Mouse (Mus musculus) stomach, embryonic 15.5 days (tissue): ENCODE results near the gene Nsun2. TPM values are rescaled to one million over a fixed set of nuclear protein-coding genes. Genes with fewer than 3 reads are reported as not detected.
A peak's percentile ranks its signal among the peaks of the same experiment; 100 is the strongest.
"Not testable (repeated sequence)": the region's sequence is repeated elsewhere in the genome, so short reads cannot be mapped to it uniquely, and the experiment has no call there.

Experiments
- ATAC-seq: fragments of 200-750 bp; cut with Nextera tagmentation; 2 replicates; pipeline ENCODE4 v1.8.0; 2017; ENCODE audit warnings: low read depth, moderate number of reproducible peaks, moderate TSS enrichment; ENCODE audit not compliant: insufficient read depth, low FRiP score
- H3K27ac ChIP-seq: fragments of 300-500 bp; sonication (generic); 2 replicates; pipeline ENCODE4 v1.5.1; 2015; ENCODE audit warnings: mild to moderate bottlenecking, inconsistent platforms
- H3K27me3 ChIP-seq: fragments of 300-500 bp; sonication (generic); replicated peaks from 2 replicates; pipeline ENCODE4 v1.6.1; 2015; ENCODE audit warnings: inconsistent platforms
- H3K36me3 ChIP-seq: fragments of 300-500 bp; sonication (generic); 2 replicates; pipeline ENCODE4 v1.6.1; 2015; ENCODE audit warnings: inconsistent platforms
- H3K4me1 ChIP-seq: fragments of 300-500 bp; sonication (generic); 2 replicates; pipeline ENCODE4 v1.6.1; 2015; ENCODE audit warnings: inconsistent platforms
- H3K4me2 ChIP-seq: fragments of 300-500 bp; sonication (generic); 2 replicates; pipeline ENCODE4 v1.6.1; 2015; ENCODE audit warnings: mild to moderate bottlenecking, inconsistent platforms
- H3K4me3 ChIP-seq: fragments of 300-500 bp; sonication (generic); replicated peaks from 2 replicates; pipeline ENCODE4 v1.5.1; 2015; ENCODE audit warnings: inconsistent platforms
- H3K9ac ChIP-seq: fragments of 300-500 bp; sonication (generic); 2 replicates; pipeline ENCODE4 v1.6.1; 2015; ENCODE audit warnings: inconsistent platforms
- H3K9me3 ChIP-seq: fragments of 300-500 bp; sonication (generic); 2 replicates; pipeline ENCODE4 v1.6.1; 2016; ENCODE audit warnings: inconsistent platforms
- WGBS: fragments of 180-500 bp; shearing (Covaris S2); methylation state at CpG from one replicate; pipeline ENCODE4 v1.1.7; 2015; 5-methylcytosine and 5-hydroxymethylcytosine counted together
- polyA plus RNA-seq: library from polyadenylated mRNA; unstranded; fragments of >200 nt; fragmentation: Nextera tagmentation; extraction: Ambion mirVana; gene quantifications from 2 replicates; pipeline ENCODE4 v1.2.1, GENCODE M21; 2015

Nsun2 gene
- polyA plus RNA-seq, 1 experiment from 2014 or later = 117 TPM

DNA sequence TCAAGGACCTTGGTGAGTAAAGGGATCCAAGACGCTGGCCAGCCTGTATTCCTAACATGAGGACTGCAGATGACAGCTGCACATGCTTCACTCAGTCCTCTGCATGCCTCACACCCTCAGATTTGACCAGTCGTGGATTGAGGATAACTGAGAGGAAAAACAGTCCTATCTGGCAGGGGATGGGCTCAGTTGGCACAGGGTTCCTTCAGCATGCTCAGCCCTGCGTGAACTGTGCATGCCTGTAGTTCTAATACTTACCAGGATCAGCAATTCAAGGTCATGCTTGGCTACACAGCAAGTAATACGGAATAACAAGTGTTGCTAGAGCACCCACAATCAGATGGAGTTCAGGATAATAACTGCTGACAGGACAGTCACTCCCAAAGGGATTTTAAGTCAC lies 98.1 kb downstream of the Nsun2 start:
- H3K27me3 ChIP-seq = no peaks in the 10 kb centered on the region
- WGBS = 87% methylated on average over 4 of the region's 4 CpGs
- H3K4me1 ChIP-seq = no peaks in the 10 kb centered on the region
- peaks cover 66% of the 10 kb centered on the region for H3K36me3 ChIP-seq
- no peak for ATAC-seq
- no peak overlapping the region for H3K4me2 ChIP-seq
- no peak overlapping the region for H3K4me3 ChIP-seq
- H3K27ac ChIP-seq = no peak overlapping the region
- no peaks in the 10 kb centered on the region for H3K9me3 ChIP-seq
- H3K9ac ChIP-seq = no peak overlapping the region

DNA sequence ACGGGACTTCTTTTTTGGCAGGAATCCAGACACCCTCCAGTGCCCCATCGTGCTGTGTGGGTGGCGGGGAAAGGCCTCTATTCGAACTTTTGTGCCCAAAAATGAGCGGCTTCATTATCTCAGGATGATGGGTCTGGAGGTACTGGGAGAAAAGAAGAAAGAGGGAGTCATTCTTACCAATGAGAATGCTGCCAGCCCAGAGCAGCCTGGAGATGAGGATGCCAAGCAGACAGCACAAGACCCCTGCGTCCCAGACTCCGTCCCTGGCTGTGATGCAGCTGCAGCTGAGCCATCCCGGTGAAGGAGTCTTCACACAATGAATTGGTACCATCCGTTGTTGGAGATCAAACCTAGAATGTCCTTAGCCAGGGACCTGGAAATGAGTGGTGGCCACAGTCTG lies 100.0 kb downstream of the Nsun2 start:
- Histone ChIP-seq H3K27ac (no peak overlapping the region), H3K36me3 (peaks cover 58% of the 10 kb centered on the region), H3K9me3 (no peaks in the 10 kb centered on the region), H3K27me3 (no peaks in the 10 kb centered on the region), H3K4me3 (no peak overlapping the region), H3K4me2 (no peak overlapping the region), H3K9ac (no peak overlapping the region), H3K4me1 (no peaks in the 10 kb centered on the region)
- 91% methylated on average over 9 of the region's 9 CpGs for WGBS
- ATAC-seq = no peak

DNA sequence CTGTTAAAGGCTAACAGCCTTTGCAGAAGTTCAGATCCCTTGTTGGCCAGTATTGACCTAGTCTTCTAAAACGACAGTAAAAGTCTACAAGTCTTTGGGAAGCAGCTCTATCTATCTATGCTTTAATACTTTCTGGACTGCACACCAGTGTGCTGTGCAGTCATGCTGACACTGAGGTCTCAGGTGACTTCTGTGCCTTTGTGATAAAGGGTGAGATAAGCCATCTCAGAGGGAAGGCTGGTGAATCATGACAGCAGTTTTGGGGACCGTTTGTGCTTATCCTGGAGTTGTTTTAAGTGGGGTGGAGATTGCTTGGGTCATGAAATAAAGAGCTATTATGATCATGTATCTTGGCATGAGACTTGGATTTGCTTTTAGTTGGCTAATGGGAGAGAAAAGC lies 100.4 kb downstream of the Nsun2 start:
- WGBS = 77% methylated on average over 2 of the region's 2 CpGs
- no peaks in the 10 kb centered on the region for H3K9me3 ChIP-seq
- H3K36me3 ChIP-seq = peaks cover 58% of the 10 kb centered on the region
- no peaks in the 10 kb centered on the region for H3K4me1 ChIP-seq
- no peaks in the 10 kb centered on the region for H3K27me3 ChIP-seq
- no peak overlapping the region for H3K27ac ChIP-seq
- no peak overlapping the region for H3K4me3 ChIP-seq
- H3K9ac ChIP-seq = no peak overlapping the region
- no peak overlapping the region for H3K4me2 ChIP-seq
- no peak for ATAC-seq

DNA sequence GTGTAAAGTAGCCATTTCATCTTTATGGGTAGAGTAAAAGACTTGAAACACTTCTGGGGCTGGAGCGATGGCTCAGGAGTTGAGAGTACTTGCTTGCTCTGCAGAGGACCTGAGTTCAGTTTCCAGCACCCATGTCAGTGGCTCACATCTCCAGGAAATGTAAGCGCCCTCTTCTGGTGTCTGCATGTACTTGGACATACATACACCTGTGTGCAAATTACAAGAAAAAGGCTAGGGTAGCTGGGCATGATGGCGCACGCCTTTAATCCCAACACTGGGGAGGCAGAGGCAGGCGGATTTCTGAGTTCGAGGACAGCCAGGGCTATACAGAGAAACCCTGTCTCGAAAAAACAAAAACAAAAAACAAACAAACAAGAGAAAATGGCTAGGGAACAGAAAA lies 102.3 kb downstream of the Nsun2 start:
- not testable (repeated sequence) for H3K4me1 ChIP-seq, H3K9me3 ChIP-seq, H3K4me2 ChIP-seq, ATAC-seq, H3K4me3 ChIP-seq, H3K27me3 ChIP-seq, H3K9ac ChIP-seq, H3K27ac ChIP-seq
- WGBS = 97% methylated on average over 7 of the region's 7 CpGs
- peaks cover 51% of the 10 kb centered on the region for H3K36me3 ChIP-seq

DNA sequence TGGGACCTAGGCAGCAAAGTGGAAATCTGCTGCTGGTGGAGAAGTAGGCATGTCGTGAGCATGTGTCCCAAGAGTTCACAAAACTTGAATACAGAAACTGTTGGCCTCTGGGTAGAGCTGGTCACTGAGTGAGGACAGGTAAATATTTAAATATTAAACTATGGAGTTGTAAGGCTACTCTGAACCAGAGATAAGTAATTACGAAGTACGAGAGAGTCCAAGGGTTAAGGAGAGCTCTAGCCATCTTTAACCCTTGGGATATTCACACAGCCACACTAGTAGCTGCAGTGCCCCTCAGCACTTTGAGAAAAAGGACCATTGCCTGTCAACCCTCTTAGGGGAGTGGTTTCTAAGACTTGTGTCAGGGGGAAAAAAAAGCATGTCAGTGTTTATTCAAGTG lies 102.8 kb downstream of the Nsun2 start:
- H3K9ac ChIP-seq = no peak overlapping the region
- no peak overlapping the region for H3K4me3 ChIP-seq
- H3K27me3 ChIP-seq = no peaks in the 10 kb centered on the region
- H3K9me3 ChIP-seq = no peaks in the 10 kb centered on the region
- H3K27ac ChIP-seq = no peak overlapping the region
- ATAC-seq = 0 out of 2 replicates have a peak, but pooled peaks have one; percentile 25
- H3K4me1 ChIP-seq = no peaks in the 10 kb centered on the region
- 64% methylated on average over 3 of the region's 3 CpGs for WGBS
- H3K36me3 ChIP-seq = peaks cover 47% of the 10 kb centered on the region
- no peak overlapping the region for H3K4me2 ChIP-seq

DNA sequence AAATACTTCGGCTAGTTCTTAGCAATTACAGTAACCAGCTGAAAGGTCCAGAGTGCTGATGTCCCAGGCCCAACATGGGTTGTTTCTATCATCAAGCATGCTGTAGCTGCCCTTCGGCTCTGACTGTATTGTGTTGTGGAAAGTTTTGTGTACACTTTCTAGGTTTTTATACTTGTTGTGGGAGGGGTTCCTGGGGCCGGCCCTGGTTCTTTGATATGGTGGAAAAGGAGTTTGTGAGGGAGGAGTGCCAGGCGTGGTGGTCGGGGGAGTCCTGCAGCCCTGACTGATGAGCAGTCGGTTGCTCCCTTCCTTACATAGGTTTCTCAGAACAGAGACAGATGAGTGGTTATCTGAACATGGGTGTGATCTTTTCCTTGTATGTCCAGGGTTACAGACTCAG lies 103.3 kb downstream of the Nsun2 start:
- Histone ChIP-seq H3K27ac (no peak overlapping the region), H3K9me3 (no peaks in the 10 kb centered on the region), H3K36me3 (peaks cover 43% of the 10 kb centered on the region), H3K27me3 (no peaks in the 10 kb centered on the region), H3K4me1 (no peaks in the 10 kb centered on the region), H3K4me3 (no peak overlapping the region), H3K9ac (no peak overlapping the region), H3K4me2 (no peak overlapping the region)
- 69% methylated on average over 6 of the region's 6 CpGs for WGBS
- ATAC-seq = no peak

DNA sequence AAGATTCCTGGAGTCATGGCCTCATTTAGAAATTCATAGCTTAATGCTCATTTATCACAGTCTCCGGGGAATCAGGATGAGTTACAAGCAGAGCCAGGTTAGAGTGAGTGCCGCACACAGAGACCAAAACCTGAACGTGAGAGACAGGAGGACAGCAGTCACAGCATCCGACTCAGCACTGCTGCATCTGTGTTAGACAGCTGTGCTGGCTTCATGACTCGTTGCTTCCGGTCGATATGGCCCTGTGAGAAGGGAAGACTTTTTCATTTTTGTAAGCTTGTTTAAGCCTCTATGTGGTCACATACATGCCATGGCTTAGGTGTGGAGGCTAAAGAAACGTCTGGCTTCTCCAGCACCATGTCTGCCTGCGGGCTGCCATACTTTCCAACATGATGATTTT lies 104.1 kb downstream of the Nsun2 start:
- H3K27ac ChIP-seq = no peak overlapping the region
- no peaks in the 10 kb centered on the region for H3K4me1 ChIP-seq
- H3K36me3 ChIP-seq = peaks cover 36% of the 10 kb centered on the region
- H3K9ac ChIP-seq = no peak overlapping the region
- H3K4me3 ChIP-seq = no peak overlapping the region
- H3K9me3 ChIP-seq = no peaks in the 10 kb centered on the region
- H3K4me2 ChIP-seq = no peak overlapping the region
- WGBS = 85% methylated on average over 9 of the region's 9 CpGs
- no peak for ATAC-seq
- H3K27me3 ChIP-seq = no peaks in the 10 kb centered on the region

DNA sequence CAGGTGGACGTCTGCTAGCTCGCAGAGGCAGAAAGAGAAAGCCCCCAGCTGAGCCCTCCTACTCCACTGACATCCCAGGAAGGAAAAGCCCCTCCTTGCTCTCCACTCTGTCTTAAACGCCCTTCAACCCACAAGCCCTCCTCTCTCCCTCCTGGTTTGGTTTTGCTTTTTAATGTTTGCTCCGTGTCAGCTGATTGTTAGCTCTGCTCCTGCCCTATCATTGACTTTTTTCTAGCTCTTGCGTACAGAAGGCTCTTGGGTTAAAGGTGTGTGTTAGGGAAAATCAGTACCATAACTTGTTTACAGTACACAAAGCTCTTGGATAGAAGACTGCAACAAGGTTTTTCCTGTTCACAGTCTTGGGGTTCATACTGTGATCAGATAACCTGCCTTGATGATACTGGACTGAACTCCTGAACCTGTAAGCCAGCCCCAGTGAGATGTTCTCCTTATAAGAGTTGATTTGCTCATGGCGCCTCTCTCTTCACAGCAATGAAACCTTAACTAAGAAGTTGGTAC lies 104.6 kb downstream of the Nsun2 start:
- no peak for ATAC-seq
- Histone ChIP-seq H3K27me3 (no peaks in the 10 kb centered on the region), H3K36me3 (peaks cover 33% of the 10 kb centered on the region), H3K9me3 (no peaks in the 10 kb centered on the region), H3K4me1 (no peaks in the 10 kb centered on the region), H3K4me2 (no peak overlapping the region), H3K27ac (no peak overlapping the region), H3K4me3 (no peak overlapping the region), H3K9ac (no peak overlapping the region)
- 65% methylated on average over 6 of the region's 6 CpGs for WGBS

DNA sequence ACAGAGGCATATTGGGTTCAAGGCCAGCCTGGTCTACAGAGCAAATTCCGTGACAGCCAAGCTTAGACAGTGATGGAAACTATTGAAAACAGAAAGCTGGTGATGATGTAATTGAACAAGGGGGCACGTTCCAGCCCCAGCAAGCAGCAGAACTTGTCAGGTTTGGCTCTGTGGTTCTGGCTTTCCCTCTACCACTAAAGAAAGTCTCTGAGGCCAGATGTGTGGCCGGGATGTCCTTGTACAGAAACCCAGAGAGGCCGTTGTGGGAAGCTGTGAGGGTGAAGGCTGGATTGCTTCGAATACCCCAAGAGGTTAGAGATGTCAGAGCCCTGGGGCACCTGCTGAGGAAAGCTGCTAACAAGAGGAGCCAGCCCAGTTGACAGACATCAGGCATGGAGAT lies 105.7 kb downstream of the Nsun2 start:
- Histone ChIP-seq H3K27ac (no peak overlapping the region), H3K4me1 (no peaks in the 10 kb centered on the region), H3K9ac (no peak overlapping the region), H3K4me2 (no peak overlapping the region), H3K36me3 (peaks cover 22% of the 10 kb centered on the region), H3K4me3 (no peak overlapping the region), H3K27me3 (no peaks in the 10 kb centered on the region), H3K9me3 (no peaks in the 10 kb centered on the region)
- 88% methylated on average over 5 of the region's 5 CpGs for WGBS
- no peak for ATAC-seq

DNA sequence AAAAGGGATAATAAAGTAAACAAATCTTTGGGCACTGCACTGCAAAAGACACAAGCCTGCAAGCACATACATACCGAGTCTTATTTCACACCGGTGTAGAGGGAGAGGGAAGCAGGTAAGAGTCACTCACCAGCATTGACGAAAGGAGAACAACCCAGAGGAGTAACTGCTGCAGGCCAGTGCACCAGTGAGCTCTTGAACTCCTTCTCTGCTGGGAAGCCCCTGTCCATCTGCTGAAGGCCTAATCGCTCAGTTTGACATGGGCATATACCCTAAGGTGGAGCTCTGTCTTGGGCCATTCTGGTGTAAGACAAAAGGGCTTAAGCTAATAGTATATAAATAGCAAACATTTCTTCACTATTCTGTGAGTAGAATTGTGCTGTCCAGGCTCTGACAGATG lies 106.6 kb downstream of the Nsun2 start:
- WGBS = 89% methylated on average over 4 of the region's 4 CpGs
- H3K36me3 ChIP-seq = peaks cover 13% of the 10 kb centered on the region

DNA sequence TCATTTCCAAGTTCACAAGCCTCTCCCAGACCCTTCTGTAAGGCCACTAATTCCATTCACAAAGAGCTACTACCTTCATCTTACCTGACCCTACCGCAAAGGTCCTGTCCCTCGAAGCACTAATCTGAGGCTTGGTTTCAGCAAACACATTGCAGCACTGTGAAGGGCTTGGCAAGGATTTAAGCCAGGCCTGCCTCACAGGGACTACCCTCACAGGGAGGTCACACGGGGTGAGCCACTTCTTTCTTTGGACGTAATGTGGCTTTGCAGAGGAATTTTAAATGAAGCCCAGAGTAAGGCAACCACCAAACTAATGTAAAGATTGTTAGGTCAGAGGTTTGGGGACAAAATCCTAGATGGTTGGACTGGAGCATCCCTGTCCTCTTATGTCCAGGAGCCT lies 107.0 kb downstream of the Nsun2 start:
- Histone ChIP-seq H3K4me2 (no peak overlapping the region), H3K9ac (no peak overlapping the region), H3K36me3 (peaks cover 9% of the 10 kb centered on the region), H3K4me3 (no peak overlapping the region), H3K9me3 (no peaks in the 10 kb centered on the region), H3K27ac (no peak overlapping the region), H3K27me3 (no peaks in the 10 kb centered on the region), H3K4me1 (no peaks in the 10 kb centered on the region)
- WGBS = 80% methylated on average over 4 of the region's 4 CpGs
- no peak for ATAC-seq

More for the DNA sequence above, 106.6 kb downstream of the Nsun2 start:
- Histone ChIP-seq H3K4me1 (no peaks in the 10 kb centered on the region), H3K4me3 (no peak overlapping the region), H3K9me3 (no peaks in the 10 kb centered on the region), H3K9ac (no peak overlapping the region), H3K4me2 (no peak overlapping the region), H3K27ac (no peak overlapping the region), H3K27me3 (no peaks in the 10 kb centered on the region)
- ATAC-seq = no peak

DNA sequence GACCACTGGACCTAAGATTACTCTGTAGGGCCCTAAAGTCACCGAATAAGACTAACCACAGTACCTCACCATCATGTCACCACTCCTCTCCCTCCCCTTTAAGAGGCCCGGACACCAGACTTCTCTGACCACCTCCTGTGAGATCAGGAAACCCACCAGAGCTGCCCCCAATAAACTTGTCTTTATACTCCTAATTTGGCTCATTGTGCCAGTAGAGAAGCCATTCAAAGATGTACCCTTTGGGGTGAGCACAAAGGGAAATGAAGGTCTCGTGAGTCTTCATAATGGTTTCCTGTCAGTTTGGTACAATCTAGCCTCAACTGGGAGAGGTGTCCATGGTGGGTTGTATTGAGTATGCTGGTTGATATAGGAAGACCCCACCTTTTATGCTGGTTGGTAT lies 107.5 kb downstream of the Nsun2 start:
- ATAC-seq = no peak
- no peak overlapping the region for H3K4me3 ChIP-seq
- peaks cover 6% of the 10 kb centered on the region for H3K36me3 ChIP-seq
- no peak overlapping the region for H3K4me2 ChIP-seq
- WGBS = 86% methylated on average over 3 of the region's 3 CpGs
- no peak overlapping the region for H3K9ac ChIP-seq
- H3K27ac ChIP-seq = no peak overlapping the region
- no peaks in the 10 kb centered on the region for H3K9me3 ChIP-seq
- no peaks in the 10 kb centered on the region for H3K4me1 ChIP-seq
- H3K27me3 ChIP-seq = no peaks in the 10 kb centered on the region

DNA sequence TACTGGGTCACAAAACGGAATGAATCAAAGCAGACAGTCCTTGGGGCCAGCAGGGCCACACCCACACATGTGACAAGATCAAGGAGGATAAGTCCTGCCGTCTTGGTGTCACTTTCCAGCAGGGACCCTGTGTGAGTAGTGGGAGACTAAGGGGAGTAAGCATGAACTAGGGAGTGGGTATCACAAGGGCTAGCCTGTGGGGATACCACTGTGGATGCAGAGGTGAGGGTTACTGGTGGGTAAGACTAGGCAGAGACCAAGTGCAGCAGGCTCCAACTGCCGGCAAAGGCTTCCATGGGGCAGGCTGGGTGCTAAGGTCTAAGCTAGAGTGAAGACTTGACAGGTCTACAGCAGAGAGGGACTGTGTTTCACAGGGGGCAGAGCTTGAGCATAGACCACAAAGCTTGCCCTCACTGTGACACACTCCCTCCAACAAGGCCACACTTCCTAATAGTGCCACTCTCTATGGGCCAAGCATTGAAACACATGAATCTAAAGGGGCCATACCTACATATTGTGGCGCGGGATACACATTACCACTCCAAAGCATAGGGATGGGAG lies 109.2 kb downstream of the Nsun2 start:
- Histone ChIP-seq H3K4me2 (no peak overlapping the region), H3K36me3 (peaks cover 6% of the 10 kb centered on the region; the same call in 1 of the 2 replicates), H3K4me3 (no peak overlapping the region), H3K27me3 (no peaks in the 10 kb centered on the region), H3K27ac (no peak overlapping the region), H3K9ac (no peak overlapping the region), H3K9me3 (no peaks in the 10 kb centered on the region), H3K4me1 (no peaks in the 10 kb centered on the region)
- 72% methylated on average over 5 of the region's 5 CpGs for WGBS
- no peak for ATAC-seq
